Mouse (Mus musculus): ENCODE results near the gene Adam23.

DNA sequence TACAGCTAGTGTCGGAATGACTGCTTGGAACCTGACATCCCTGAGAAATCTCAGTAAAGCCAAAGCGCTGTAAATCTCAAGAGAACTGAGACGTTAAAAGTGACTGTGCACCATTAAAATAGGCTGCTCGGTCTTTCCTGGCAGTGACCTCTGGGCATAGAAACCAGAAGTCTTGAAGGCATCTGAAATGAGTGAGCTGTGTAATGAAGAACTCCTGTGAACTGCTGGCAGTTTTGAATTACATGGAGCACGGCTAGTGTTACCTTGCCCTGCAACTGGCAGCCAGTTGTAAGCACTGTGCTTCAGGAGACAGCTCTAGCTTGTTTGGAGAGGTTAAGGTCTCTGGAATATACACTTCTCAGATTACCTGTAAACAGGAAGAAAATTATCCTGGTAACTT, 107.3 kb downstream of the Adam23 start:
- TF ChIP-seq E2F4 (IDR thresholded peaks at IDR 0.05; ENCODE audit: insufficient replicate concordance, low read depth, low read length): no peak
- no peak for TF ChIP-seq CTCF (conservative IDR thresholded peaks at IDR 0.05 in 1 of 2, IDR thresholded peaks at IDR 0.05 in 1 of 2; ENCODE audit: low read depth in 2 of 2, low read length in 2 of 2)
- TF ChIP-seq POLR2A (IDR thresholded peaks at IDR 0.05; ENCODE audit: low read depth, low read length): no peak
- TF ChIP-seq JUND (conservative IDR thresholded peaks at IDR 0.05; ENCODE audit: low read depth, low read length): no peak
- no peak for TF ChIP-seq ETS1 (conservative IDR thresholded peaks at IDR 0.05; ENCODE audit: low read depth, low read length)
- TF ChIP-seq EP300 (IDR thresholded peaks at IDR 0.05; ENCODE audit: low read length): no peak

Data from CH12.LX (cell line).